Mouse (Mus musculus) small intestine, adult 2 months (tissue): Measurements from ENCODE around the gene Gm10203. TPM values are rescaled to one million over a fixed set of nuclear protein-coding genes. Genes with fewer than 3 reads are reported as not detected.

Experiments used
- H3K27ac ChIP-seq: fragments of 200-500 bp; 2 replicates; pipeline ENCODE4 v1.5.1; 2012; ENCODE audit warnings: low read depth, low read length, control low read depth, inconsistent platforms; ENCODE audit not compliant: insufficient read depth
- H3K27me3 ChIP-seq: fragments of 200-500 bp; 2 replicates; pipeline ENCODE4 v1.6.1; 2012; ENCODE audit warnings: mild to moderate bottlenecking, moderate library complexity, low read length, inconsistent platforms; ENCODE audit not compliant: control insufficient read depth, insufficient read depth
- H3K36me3 ChIP-seq: fragments of 200-500 bp; 2 replicates; pipeline ENCODE4 v1.6.1; 2012; ENCODE audit warnings: mild to moderate bottlenecking, low read length, control low read depth, inconsistent platforms; ENCODE audit not compliant: control insufficient read depth, insufficient read depth
- H3K4me1 ChIP-seq: fragments of 200-500 bp; 2 replicates; pipeline ENCODE4 v1.6.1; 2012; ENCODE audit warnings: low read length, inconsistent platforms, mixed read lengths; ENCODE audit not compliant: control insufficient read depth, insufficient read depth, insufficient read length
- H3K4me3 ChIP-seq: fragments of 200-500 bp; 2 replicates; pipeline ENCODE4 v1.5.1; 2012; ENCODE audit warnings: low read depth, mild to moderate bottlenecking, control low read depth, inconsistent platforms, low read length, moderate library complexity
- CTCF ChIP-seq: fragments of 200-500 bp; IDR thresholded peaks from 2 replicates; pipeline ENCODE4 v1.5.1; 2012; ENCODE audit warnings: low read depth, mild to moderate bottlenecking, control low read depth, inconsistent platforms, low read length, moderate library complexity, mixed read lengths; ENCODE audit not compliant: insufficient replicate concordance, insufficient read length; ENCODE audit errors: extremely low read depth
- POLR2A ChIP-seq: fragments of 200-500 bp; IDR thresholded peaks from 2 replicates; pipeline ENCODE4 v1.6.1; 2012; ENCODE audit warnings: low read depth, mild to moderate bottlenecking, control low read depth, inconsistent platforms, low read length, moderate library complexity
- WGBS: fragments of 180-500 bp; shearing (Covaris S2); methylation state at CpG from one replicate; pipeline ENCODE4 v1.1.7; 2018; 5-methylcytosine and 5-hydroxymethylcytosine counted together
- polyA plus RNA-seq: library from polyadenylated mRNA; depleted of rRNA; stranded (reverse); fragments of >200 nt; gene quantifications from 2 replicates; pipeline ENCODE4 v1.2.3, GENCODE M21; 2012

Gm10203 gene
- polyA plus RNA-seq, 1 experiment = not detected

DNA sequence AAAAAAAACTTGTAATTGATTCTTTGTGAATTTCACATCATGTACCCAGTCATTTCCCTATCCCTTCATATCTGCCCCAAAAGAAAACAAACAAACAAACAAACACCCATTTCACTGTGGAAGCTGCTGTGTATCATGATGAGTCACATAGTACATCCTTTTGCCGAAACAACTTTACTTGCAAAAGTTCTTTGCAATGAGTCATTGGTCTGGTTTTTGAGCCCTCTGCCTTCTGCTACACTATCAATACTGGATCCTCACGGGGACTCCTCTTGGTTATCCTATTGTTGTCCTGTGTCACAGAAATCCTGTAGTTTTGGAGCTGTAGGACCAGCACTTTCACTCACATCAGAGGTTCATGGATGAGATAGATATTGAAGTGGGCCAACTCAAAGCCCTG is 21.1 kb upstream of the Gm10203 start:
- Histone ChIP-seq H3K4me1 (no peaks in the 10 kb centered on the region), H3K27me3 (no peaks in the 10 kb centered on the region), H3K4me3 (no peak overlapping the region), H3K27ac (no peak overlapping the region), H3K36me3 (no peaks in the 10 kb centered on the region)
- no peak for TF ChIP-seq POLR2A
- no peak for TF ChIP-seq CTCF
- WGBS = 79% methylated on average over 2 of the region's 2 CpGs

GRCm38 (mm10) chr6:149116992-149117391 is 13.0 kb upstream of the Gm10203 start:
- no peak overlapping the region for H3K27ac ChIP-seq
- H3K4me3 ChIP-seq = no peak overlapping the region
- H3K27me3 ChIP-seq = no peaks in the 10 kb centered on the region
- peaks cover 8% of the 10 kb centered on the region for H3K4me1 ChIP-seq
- no peaks in the 10 kb centered on the region for H3K36me3 ChIP-seq
- TF ChIP-seq CTCF (no peak), POLR2A (no peak)

GRCm38 (mm10) chr6:149118935-149119334 is 11.0 kb upstream of the Gm10203 start:
- peaks cover 8% of the 10 kb centered on the region for H3K4me1 ChIP-seq
- H3K27me3 ChIP-seq = no peaks in the 10 kb centered on the region
- H3K27ac ChIP-seq = peak overlapping the region; percentile 51
- WGBS = 19% methylated on average over 2 of the region's 2 CpGs
- TF ChIP-seq CTCF (no peak), POLR2A (no peak)
- H3K36me3 ChIP-seq = no peaks in the 10 kb centered on the region
- no peak overlapping the region for H3K4me3 ChIP-seq

DNA sequence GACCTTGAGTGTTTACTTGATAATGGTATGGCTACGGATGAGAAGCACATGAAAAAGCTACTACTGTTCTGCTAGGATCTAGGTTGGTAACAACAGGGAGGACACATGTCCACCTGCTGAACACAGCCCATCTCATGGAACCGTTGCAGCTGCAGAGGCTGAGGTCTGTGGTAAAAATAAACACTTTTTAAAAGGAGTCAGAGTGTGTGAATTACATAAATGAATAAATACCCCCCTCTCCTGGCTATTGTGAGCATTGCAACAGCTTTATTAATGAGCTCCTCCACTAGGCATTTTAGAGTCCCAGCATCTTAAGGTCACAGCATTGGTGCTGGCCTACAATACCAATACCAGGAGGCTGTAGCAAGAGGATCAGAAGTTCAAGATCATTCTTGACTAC is 10.1 kb upstream of the Gm10203 start:
- TF ChIP-seq CTCF (peak; percentile 57; the same call in 1 of the 2 replicates), POLR2A (no peak)
- Histone ChIP-seq H3K4me3 (no peak overlapping the region), H3K27ac (peak overlapping the region; percentile 51; the same call in 1 of the 2 replicates), H3K36me3 (no peaks in the 10 kb centered on the region), H3K4me1 (peaks cover 8% of the 10 kb centered on the region), H3K27me3 (no peaks in the 10 kb centered on the region)
- 17% methylated on average over 2 of the region's 2 CpGs for WGBS

- no peaks in the 10 kb centered on the region for H3K36me3 ChIP-seq
- H3K27me3 ChIP-seq = no peaks in the 10 kb centered on the region
- no peak for TF ChIP-seq POLR2A
- TF ChIP-seq CTCF = no peak
These were observed 6.9 kb upstream of the Gm10203 start for GRCm38 (mm10) chr6:149123042-149123441.

GRCm38 (mm10) chr6:149126675-149127074 is 3.3 kb upstream of the Gm10203 start:
- Histone ChIP-seq H3K27me3 (no peaks in the 10 kb centered on the region), H3K4me1 (no peaks in the 10 kb centered on the region), H3K36me3 (no peaks in the 10 kb centered on the region), H3K27ac (no peak overlapping the region), H3K4me3 (no peak overlapping the region)
- 81% methylated on average over 4 of the region's 4 CpGs for WGBS
- TF ChIP-seq POLR2A (no peak), CTCF (peak; percentile 11; the same call in 1 of the 2 replicates)

More at GRCm38 (mm10) chr6:149123042-149123441, 6.9 kb upstream of the Gm10203 start:
- H3K4me3 ChIP-seq = no peak overlapping the region
- H3K4me1 ChIP-seq = peaks cover 8% of the 10 kb centered on the region
- 86% methylated on average over 3 of the region's 3 CpGs for WGBS
- H3K27ac ChIP-seq = no peak overlapping the region

DNA sequence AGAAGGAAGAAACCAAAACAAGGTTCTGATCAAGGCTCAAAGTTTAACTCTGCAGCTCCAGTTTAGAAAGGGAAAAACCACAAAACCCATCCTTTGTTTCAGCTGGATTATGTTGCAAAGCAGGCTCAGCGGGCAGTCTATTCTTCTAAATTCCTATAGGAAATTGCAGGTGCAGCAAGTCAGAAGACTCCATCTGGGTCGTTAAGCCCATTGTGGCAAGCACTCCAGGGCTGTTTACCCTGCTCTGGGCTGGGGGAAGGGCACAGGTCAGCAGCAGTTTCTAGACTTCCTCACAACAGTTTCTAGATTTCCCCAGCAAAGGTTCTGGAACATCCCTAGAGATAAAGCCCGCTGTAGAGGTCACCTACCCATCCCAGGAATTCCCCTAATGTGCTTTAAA is 1.1 kb downstream of the Gm10203 start:
- Histone ChIP-seq H3K36me3 (no peaks in the 10 kb centered on the region), H3K27ac (no peak overlapping the region), H3K4me1 (peaks cover 7% of the 10 kb centered on the region; the same call in 1 of the 2 replicates), H3K27me3 (no peaks in the 10 kb centered on the region), H3K4me3 (no peak overlapping the region)
- TF ChIP-seq CTCF (no peak), POLR2A (no peak)
- 47% methylated on average over 3 of the region's 3 CpGs for WGBS
